18 mouse cellular contexts compared by ENCODE assay signal in genomic region chr8:124088092-124088613, GRCm38 (mm10).
DNase-seq lines count a peak whose midpoint lies in the region; ATAC-seq lines count a peak whose summit lies in the region.
"Had no signal": no experiment of that assay in that cellular context is flagged by ENCODE, and none has a peak within 500 bp of the region (broad histone marks: within the 10 kb centered on the region; RNA-seq: fewer than 3 reads in every experiment).

No protein-coding gene starts in this region.

- H3K4me2 ChIP-seq in stomach, embryonic 14.5 days (replicated peaks; ENCODE audit: low read depth, low read length), result no peak overlapping the region
- H3K4me2 ChIP-seq: forebrain, embryonic 12.5 days; hindbrain, embryonic 15.5 days; liver, embryonic 15.5 days; midbrain, embryonic 12.5 days had no signal

- H3K9me3 ChIP-seq in stomach, embryonic 14.5 days (ENCODE audit: control insufficient read depth, low read depth, low read length), result no peaks in the 10 kb centered on the region
- H3K9me3 ChIP-seq: forebrain, embryonic 12.5 days; hindbrain, embryonic 15.5 days; liver, embryonic 15.5 days; midbrain, embryonic 12.5 days had no signal

- 41% methylated on average over 11 of the region's 11 CpGs for WGBS in stomach, embryonic 14.5 days

- peak overlapping the region; percentile 78 for H3K27ac ChIP-seq in stomach, embryonic 14.5 days (ENCODE audit: low read length)
- H3K27ac ChIP-seq: forebrain, embryonic 12.5 days; hindbrain, embryonic 15.5 days; liver, embryonic 15.5 days; midbrain, embryonic 12.5 days had no signal

- peak; percentile 22 for DNase-seq in thymus, postnatal 0 days (ENCODE audit: low spot score)
- DNase-seq in thymus, adult 18-20 months, result no peak
- peak; percentile 95 for DNase-seq in ZHBTc4 (ENCODE audit: low read depth, low spot score)
- no peak for DNase-seq in gastrocnemius, postnatal 25 days
- no peak for DNase-seq in cerebellum, adult 9-11 months
- DNase-seq in kidney, postnatal 14 days, result no peak
- DNase-seq: cerebellum, adult 11 months; cerebellum, postnatal 36 days; heart, adult 11 months; heart, postnatal 10 days; kidney, adult 18-20 months; kidney, postnatal 36 days; lung, postnatal 36 days had no signal

- no peak overlapping the region for H3K4me3 ChIP-seq in stomach, embryonic 14.5 days (ENCODE audit: low read depth, low read length)
- H3K4me3 ChIP-seq: forebrain, embryonic 12.5 days; hindbrain, embryonic 15.5 days; liver, embryonic 15.5 days; midbrain, embryonic 12.5 days had no signal

- ATAC-seq in stomach, embryonic 14.5 days (ENCODE audit: insufficient number of reproducible peaks, insufficient read depth, low FRiP score, low read depth), result peak; percentile 77

- no peak overlapping the region for H3K9ac ChIP-seq in stomach, embryonic 14.5 days (replicated peaks; ENCODE audit: low read depth, low read length)
- H3K9ac ChIP-seq: forebrain, embryonic 12.5 days; hindbrain, embryonic 15.5 days; liver, embryonic 15.5 days; midbrain, embryonic 12.5 days had no signal

- H3K4me1 ChIP-seq in stomach, embryonic 14.5 days (ENCODE audit: control insufficient read depth, insufficient read depth, low read length), result 0 out of 2 replicates have a peak, but pooled peaks cover 2% of the 10 kb centered on the region
- H3K4me1 ChIP-seq: liver, embryonic 15.5 days had no signal

- H3K27me3 ChIP-seq in stomach, embryonic 14.5 days (ENCODE audit: control insufficient read depth, insufficient read depth, low read length), result no peaks in the 10 kb centered on the region
- H3K27me3 ChIP-seq: forebrain, embryonic 12.5 days; hindbrain, embryonic 15.5 days; liver, embryonic 15.5 days had no signal

- H3K36me3 ChIP-seq in stomach, embryonic 14.5 days (ENCODE audit: control insufficient read depth, insufficient read depth, low read length), result no peaks in the 10 kb centered on the region
- H3K36me3 ChIP-seq: forebrain, embryonic 12.5 days; hindbrain, embryonic 15.5 days; liver, embryonic 15.5 days; midbrain, embryonic 12.5 days had no signal

Comparison
In these comparisons a context has a peak if more than half of its experiments do, and no peak if none do; other contexts are left out.
1. DNase-seq: peak in thymus, postnatal 0 days (single experiment) and ZHBTc4 (single experiment); none in thymus, adult 18-20 months (0 of 2), gastrocnemius, postnatal 25 days (single experiment), cerebellum, adult 9-11 months (single experiment) and kidney, postnatal 14 days (single experiment).